Mouse (Mus musculus) embryo, embryonic 10.5 days (tissue): Measurements from ENCODE around the gene Adam30.
A peak's percentile ranks its signal among the peaks of the same experiment; 100 is the strongest.

Experiments
- DNase-seq: peaks from one replicate; pipeline ENCODE4 v3.0.0-alpha.2; 2015; ENCODE audit warnings: low spot score

Adam30 gene

DNA sequence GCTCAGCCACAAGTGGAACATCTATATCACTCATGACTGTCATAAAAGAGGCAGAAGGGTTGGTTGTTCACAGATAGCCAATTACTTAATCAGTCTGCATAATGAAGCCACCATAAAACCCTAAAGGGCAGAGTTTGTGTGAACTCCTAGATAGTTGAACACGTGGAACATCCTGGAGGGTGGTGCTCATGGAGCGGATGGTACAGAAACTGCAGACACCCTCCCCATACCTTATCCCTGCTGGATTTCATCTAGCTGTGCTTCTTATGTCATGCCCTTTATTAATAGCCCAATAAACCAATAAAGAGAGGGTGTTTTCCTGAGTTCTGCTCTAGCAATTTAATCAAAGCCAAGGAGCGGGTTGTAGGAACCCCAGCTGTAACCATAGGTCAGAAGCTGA, 27.3 kb downstream of the Adam30 start:
- no peak for DNase-seq

DNA sequence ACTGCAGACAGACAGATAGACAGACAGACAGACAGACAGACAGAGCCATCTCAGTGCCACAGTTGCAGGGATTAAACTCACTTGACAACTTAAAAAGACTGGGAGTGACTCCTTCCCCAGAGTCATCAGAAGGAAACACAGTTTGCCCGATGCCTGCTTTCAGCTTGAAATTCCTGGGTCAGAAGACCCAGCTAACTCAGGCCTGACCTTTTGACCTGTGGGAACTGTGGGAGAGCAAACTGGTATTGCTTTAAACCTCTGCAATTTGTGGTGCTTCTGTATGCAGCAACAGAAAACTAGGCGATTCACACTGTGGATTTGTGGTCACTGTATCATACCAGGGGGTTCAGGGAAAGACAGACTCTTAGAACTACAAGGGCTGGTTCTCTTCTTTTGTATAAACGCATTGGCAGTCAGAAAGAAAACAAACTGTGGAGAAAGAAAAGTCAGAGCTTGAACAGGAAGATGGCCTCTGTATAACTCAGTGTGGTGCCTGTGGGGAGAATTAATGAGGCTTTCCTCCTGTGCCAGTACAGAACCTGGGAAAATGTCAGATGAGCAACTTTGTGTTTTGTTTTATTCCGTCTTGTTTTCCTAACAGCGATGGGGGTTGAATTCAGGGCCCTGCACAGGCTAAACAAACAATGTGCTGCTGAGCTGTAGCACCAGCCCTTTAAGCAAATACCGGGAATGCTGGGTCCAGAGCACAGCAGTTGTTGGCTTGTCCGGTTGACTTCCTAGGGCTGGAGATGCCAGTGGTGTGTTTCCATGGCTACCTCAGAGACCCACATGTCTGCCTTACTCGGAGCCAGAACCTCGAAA, 37.5 kb downstream of the Adam30 start:
- DNase-seq, result peak; percentile 80

DNA sequence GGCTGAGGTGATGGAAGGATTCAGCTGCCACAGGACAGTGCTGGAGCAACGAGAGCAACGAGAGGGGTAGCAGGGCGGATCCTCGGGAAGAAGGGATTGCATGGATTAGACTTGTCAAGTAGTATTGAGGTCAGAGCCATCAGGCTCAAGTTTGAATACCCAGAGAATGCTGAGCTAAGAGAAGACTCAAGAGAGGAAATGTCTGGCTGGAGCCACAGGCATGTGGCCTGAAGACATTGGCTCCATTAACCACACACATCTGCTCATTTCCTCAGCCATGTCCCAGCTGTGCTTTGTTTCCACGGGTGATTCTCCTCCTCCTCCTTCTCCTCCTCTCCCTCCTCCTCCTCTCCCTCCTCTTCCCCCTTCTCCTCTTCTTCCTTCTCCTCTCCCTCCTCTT, 39.3 kb downstream of the Adam30 start:
- no peak for DNase-seq

DNA sequence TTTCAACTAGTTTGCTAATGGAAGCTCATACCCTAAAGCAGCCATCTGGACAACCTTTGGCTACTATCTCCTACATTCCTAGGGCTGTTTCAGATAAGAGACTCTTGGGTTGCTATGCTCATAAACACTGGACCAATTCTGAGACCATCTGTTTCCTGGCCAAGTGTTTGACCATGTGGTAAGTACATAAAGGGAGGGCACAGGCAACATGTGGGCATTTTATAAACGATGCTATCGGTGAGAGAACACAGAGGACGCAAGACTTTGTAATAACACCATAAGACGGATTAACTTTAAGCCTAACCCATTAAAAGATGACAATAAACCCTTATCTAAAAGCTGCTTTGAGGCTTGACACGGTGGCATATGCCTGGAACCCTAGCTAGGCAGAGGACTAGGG, 42.9 kb downstream of the Adam30 start:
- DNase-seq, result no peak

DNA sequence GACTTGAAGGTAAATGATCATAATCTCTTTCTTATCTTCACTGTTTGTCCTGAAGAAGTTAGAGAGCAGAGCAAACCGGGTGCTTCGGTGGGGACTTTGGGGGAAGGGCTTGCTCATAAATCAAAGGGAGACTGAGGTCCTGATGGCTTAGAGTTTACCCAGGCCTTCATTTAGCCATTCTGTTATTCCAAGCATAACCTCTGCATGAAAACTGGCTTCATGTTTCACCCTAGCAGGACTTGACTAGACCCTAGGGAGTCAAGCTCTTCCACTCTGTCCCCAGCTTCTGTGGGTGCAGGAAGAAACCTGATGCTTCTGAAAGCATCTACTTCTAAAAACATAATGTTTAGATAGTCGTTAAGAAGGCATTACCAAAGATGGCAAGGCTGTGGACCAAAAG, 46.5 kb downstream of the Adam30 start:
- no peak for DNase-seq

DNA sequence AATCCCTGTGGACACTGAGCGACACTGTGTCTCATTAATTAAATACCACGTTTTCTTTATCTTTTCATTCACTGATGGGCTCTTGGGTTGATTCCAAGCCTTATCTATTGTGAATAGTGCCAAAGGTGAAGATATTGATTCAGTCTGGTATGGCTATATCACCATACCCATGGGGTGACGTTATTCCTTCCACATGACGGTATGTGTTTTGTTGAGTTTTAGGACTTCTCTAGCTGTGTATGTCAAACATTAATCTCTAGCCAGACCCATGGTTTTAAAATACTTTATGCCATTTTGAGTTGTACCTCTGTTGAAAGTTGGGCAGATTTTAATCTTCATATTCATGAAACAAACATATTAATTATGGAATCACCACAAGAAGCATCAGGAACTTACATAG, 48.7 kb downstream of the Adam30 start:
- DNase-seq, result no peak

DNA sequence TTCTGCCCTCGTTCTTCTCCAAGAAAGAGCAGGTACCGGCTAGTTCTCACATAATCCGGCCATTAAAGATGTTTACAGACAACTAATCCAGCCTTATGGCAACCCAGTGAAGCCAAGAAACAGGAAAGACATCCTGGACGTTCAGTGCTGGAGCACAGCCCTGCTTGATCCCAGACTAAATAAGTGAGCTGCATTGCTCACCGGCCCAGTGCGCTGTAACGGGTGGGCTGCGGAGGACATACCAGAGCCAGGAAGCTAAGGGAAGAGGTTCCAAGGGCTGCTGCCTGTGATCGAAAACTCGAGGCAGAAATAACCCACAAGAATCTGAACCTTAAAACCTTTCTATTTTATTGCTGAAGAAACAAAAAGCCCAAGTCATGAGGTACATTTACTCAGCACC, 50.4 kb downstream of the Adam30 start:
- no peak for DNase-seq

DNA sequence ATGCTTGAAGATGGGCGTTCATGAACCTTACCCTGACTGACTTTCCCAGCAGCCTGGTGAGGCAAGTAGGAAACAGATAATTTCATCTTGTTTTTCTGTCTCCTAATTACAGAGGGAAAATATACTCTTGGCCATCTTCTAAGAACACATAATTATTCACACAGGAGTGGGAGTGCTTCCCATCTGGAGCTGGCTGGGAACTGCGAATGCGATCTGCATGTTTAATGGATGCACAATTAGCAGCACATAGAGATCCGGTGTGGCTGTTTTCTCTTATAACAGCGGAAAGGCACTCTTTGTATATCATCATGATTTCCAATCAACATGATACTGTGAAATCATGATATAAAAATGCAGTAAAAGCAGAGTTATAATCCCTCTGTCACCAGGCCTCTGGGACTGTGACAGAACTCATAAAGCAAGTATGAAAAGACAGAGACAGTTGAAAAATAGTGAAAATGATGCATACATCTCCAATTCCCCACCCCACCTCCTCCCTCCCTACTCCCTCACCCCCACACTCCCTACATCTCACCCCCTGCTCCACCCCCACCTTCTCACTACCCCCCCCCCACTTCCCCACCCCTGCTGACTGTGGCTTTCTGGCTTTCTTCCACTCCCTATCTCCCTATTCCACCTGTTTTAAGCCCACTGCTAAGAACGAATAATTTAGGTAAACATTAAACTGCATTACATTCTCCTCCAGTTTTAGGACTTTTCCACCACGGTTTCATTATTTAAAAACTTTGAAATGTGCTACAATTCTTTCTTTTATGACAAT, 51.1 kb downstream of the Adam30 start:
- no peak for DNase-seq
